Mouse (Mus musculus) kidney, postnatal 0 days (tissue): Measurements from ENCODE around the gene Kctd4. TPM values are rescaled to one million over a fixed set of nuclear protein-coding genes. Genes with fewer than 3 reads are reported as not detected.

Experiments
- ATAC-seq: fragments of 200-750 bp; cut with Nextera tagmentation; replicated peaks from 2 replicates; pipeline ENCODE4 v1.8.0; 2017; ENCODE audit warnings: low read depth, moderate number of reproducible peaks, moderate TSS enrichment, moderate library complexity; ENCODE audit not compliant: low FRiP score
- DNase-seq: peaks from one replicate; pipeline ENCODE4 v3.0.0-alpha.2; 2016; ENCODE audit warnings: low spot score
- H3K27ac ChIP-seq: fragments of 300-500 bp; sonication (generic); 2 replicates; pipeline ENCODE4 v1.5.1; 2014; ENCODE audit warnings: mild to moderate bottlenecking
- H3K27me3 ChIP-seq: fragments of 300-500 bp; sonication (generic); 2 replicates; pipeline ENCODE4 v1.6.1; 2014; ENCODE audit warnings: low read length, mixed read lengths; ENCODE audit not compliant: insufficient read depth
- H3K36me3 ChIP-seq: fragments of 300-500 bp; sonication (generic); 2 replicates; pipeline ENCODE4 v1.6.1; 2014; ENCODE audit warnings: low read length, mixed read lengths; ENCODE audit not compliant: insufficient read depth
- H3K4me1 ChIP-seq: fragments of 300-500 bp; sonication (generic); replicated peaks from 2 replicates; pipeline ENCODE4 v1.6.1; 2014; ENCODE audit warnings: antibody characterized with exemption, low read length, mixed read lengths; ENCODE audit not compliant: insufficient read depth
- H3K4me2 ChIP-seq: fragments of 300-500 bp; sonication (generic); 2 replicates; pipeline ENCODE4 v1.6.1; 2014; ENCODE audit warnings: mild to moderate bottlenecking, low read length, moderate library complexity, mixed read lengths
- H3K4me3 ChIP-seq: fragments of 300-500 bp; sonication (generic); replicated peaks from 2 replicates; pipeline ENCODE4 v1.5.1; 2014; ENCODE audit warnings: low read depth, low read length
- H3K9ac ChIP-seq: fragments of 300-500 bp; sonication (generic); 2 replicates; pipeline ENCODE4 v1.6.1; 2014; ENCODE audit warnings: low read depth, low read length
- H3K9me3 ChIP-seq: fragments of 300-500 bp; sonication (generic); replicated peaks from 2 replicates; pipeline ENCODE4 v1.6.1; 2016; ENCODE audit warnings: low read length, inconsistent platforms, mixed read lengths
- CTCF ChIP-seq: IDR thresholded peaks from 2 replicates; pipeline ENCODE4 v1.5.1; 2016; ENCODE audit warnings: antibody characterized with exemption, low read depth, mild to moderate bottlenecking, moderate library complexity
- WGBS: fragments of 180-500 bp; shearing (Covaris S2); extraction: QIAGEN DNeasy Blood & Tissue Kit; methylation state at CpG from one replicate; pipeline ENCODE4 v1.1.7; 2014; 5-methylcytosine and 5-hydroxymethylcytosine counted together
- polyA plus RNA-seq: library from polyadenylated mRNA; unstranded; fragments of >200 nt; fragmentation: Nextera tagmentation; extraction: Ambion mirVana; gene quantifications from 2 replicates; pipeline ENCODE4 v1.2.1, GENCODE M21; 2015

The Kctd4 gene
- polyA plus RNA-seq, 1 experiment from 2014 or later = 0.20 TPM

DNA sequence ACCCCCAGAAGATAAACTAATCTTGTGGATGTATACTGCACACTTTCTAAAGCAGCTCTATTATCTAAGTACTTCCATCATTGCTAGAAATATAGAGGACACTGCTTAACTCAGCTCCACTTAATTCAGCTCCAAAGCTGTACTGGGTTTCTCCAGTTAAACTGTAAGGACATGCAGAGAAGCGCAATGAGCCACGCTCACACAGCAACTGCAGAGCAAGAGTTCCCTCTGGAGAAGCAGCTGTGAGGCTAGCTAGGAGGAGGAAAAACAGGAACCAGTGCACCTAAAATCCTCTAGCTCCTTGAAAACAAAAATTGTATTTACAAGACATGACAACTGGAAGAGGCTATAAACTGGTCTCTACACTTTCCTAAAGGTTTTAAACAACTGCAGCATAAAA, 29.1 kb downstream of the Kctd4 start:
- Histone ChIP-seq H3K9ac (no peak overlapping the region), H3K27me3 (no peaks in the 10 kb centered on the region), H3K4me1 (no peaks in the 10 kb centered on the region), H3K36me3 (no peaks in the 10 kb centered on the region), H3K4me2 (no peak overlapping the region), H3K9me3 (no peaks in the 10 kb centered on the region), H3K27ac (no peak overlapping the region), H3K4me3 (no peak overlapping the region)
- WGBS = 87% methylated on average over 2 of the region's 2 CpGs
- DNase-seq (no peak), ATAC-seq (no peak)
- no peak for TF ChIP-seq CTCF

DNA sequence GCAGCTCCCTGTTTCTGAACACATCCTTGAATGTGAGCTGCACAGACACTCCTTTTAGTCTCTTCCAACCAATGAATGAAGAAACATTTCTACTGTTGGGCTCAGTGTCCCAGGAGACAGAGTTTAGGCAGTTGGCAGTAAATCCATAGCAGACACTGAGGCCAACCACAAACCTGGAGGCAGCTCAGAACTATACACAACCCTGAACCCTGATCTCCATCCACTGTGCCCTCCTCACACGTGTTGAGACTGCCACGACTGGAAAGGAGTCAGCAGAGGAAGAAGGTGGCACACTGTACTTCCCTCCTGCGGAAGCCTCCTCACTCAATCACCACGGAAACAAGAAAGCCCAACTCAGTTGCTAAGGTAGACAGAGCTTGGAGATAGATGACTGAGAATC, 30.3 kb downstream of the Kctd4 start:
- Histone ChIP-seq H3K4me2 (no peak overlapping the region), H3K4me3 (no peak overlapping the region), H3K36me3 (no peaks in the 10 kb centered on the region), H3K27me3 (no peaks in the 10 kb centered on the region), H3K27ac (no peak overlapping the region), H3K4me1 (no peaks in the 10 kb centered on the region), H3K9me3 (no peaks in the 10 kb centered on the region), H3K9ac (no peak overlapping the region)
- ATAC-seq (no peak), DNase-seq (peak; percentile 48)
- TF ChIP-seq CTCF = no peak
- 57% methylated on average over 4 of the region's 4 CpGs for WGBS

DNA sequence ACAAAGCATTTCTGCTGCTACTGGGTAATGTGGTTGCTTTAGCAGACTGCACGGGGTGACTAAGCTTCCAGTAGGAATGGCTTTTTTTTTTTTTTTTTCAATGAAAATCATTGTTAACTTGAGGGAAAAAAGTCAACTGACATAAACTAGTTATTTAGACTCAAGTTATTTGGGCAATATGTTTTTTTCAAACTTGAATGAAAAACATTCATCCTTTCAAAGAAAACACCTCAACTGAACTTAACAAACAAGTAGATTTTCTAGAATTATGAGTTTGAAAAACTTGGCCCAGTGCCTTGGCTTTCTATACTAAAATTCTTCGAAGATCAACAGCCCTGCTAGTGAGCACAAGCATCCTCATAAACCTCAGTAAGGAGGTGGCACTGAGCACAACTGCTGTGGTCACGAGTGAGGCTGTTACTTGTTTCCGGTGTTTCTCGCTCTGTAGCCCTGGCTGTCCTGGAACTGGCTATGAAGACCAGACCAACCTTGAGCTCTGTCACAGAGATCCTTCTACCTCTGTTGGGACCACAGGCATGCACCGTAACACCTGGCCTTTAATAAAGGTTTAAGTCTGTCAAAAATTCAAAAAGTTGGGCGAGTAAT, 32.2 kb downstream of the Kctd4 start:
- WGBS = 78% methylated on average over 7 of the region's 7 CpGs
- TF ChIP-seq CTCF = no peak
- Histone ChIP-seq H3K4me1 (no peaks in the 10 kb centered on the region), H3K27me3 (no peaks in the 10 kb centered on the region), H3K36me3 (no peaks in the 10 kb centered on the region), H3K4me2 (no peak overlapping the region), H3K9me3 (no peaks in the 10 kb centered on the region), H3K4me3 (no peak overlapping the region), H3K9ac (no peak overlapping the region), H3K27ac (no peak overlapping the region)
- DNase-seq = no peak
- ATAC-seq = no peak

DNA sequence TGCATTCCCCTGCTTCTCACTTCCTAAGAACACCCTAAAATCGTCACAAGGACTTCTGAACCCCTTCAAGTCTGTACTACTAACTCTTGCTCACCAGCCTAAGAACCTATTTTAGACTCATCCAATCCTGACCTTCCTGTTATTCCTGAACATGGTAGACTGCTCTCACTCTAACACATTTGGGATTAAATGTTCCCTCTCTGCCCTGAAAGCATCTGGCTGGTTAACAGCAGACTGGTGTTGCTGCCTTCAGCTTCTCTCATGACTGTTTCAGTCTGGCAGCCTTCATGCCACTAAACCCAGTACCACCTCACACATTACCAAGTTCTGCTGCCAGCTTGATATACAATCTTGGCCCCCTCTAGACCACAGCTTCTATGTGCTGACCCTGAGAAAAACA, 34.4 kb downstream of the Kctd4 start:
- no peak overlapping the region for H3K4me2 ChIP-seq
- no peak overlapping the region for H3K27ac ChIP-seq
- H3K4me3 ChIP-seq = no peak overlapping the region
- no peaks in the 10 kb centered on the region for H3K36me3 ChIP-seq
- TF ChIP-seq CTCF = no peak
- ATAC-seq = no peak
- WGBS = 79% methylated on average over 1 of the region's 1 CpGs
- H3K4me1 ChIP-seq = no peaks in the 10 kb centered on the region
- no peak overlapping the region for H3K9ac ChIP-seq
- no peaks in the 10 kb centered on the region for H3K27me3 ChIP-seq
- no peaks in the 10 kb centered on the region for H3K9me3 ChIP-seq
- DNase-seq = no peak

DNA sequence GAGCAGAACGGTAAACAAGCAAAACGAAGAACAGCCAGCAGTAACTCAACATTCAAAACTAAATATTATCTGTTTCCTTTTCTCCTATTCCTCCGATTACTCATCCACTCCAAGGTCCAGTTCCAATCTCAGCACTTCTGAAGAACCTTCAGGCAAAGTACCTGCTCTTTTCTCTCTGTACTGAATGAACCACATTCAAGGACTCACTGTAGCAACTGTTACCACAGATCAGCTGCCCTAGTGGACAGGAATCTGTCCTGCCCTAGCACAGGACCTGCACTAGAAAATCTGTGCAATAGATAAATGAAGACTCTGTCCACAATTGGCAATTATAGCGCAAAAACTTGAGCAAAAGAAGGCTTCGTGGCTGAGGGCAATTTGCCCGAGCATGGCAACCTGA, 36.1 kb downstream of the Kctd4 start:
- WGBS = 91% methylated on average over 6 of the region's 6 CpGs
- no peak overlapping the region for H3K27ac ChIP-seq
- no peaks in the 10 kb centered on the region for H3K27me3 ChIP-seq
- no peaks in the 10 kb centered on the region for H3K9me3 ChIP-seq
- H3K4me3 ChIP-seq = no peak overlapping the region
- no peak for DNase-seq
- no peak overlapping the region for H3K9ac ChIP-seq
- ATAC-seq = no peak
- H3K4me2 ChIP-seq = no peak overlapping the region
- H3K36me3 ChIP-seq = no peaks in the 10 kb centered on the region
- no peaks in the 10 kb centered on the region for H3K4me1 ChIP-seq
- TF ChIP-seq CTCF = no peak

DNA sequence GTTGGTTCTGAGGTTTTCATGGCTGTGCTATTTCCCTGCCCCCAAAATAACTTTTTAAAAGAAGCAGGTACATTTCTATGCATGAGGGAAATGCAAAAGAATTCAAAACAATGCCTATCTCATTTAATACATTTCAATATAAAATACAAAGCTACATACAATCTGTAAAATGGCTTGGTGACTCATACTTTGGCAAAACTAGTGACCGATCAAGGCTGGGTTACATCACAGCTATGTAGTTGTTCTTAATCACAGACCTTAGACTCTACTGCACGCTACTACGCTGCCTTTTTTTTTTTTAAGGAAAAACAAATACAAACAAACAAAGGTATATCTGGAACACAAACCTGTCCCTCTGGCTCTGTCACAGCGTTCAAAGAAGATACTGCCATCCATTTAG, 37.6 kb downstream of the Kctd4 start:
- no peak for TF ChIP-seq CTCF
- Histone ChIP-seq H3K9ac (no peak overlapping the region), H3K27me3 (no peaks in the 10 kb centered on the region), H3K4me1 (no peaks in the 10 kb centered on the region), H3K4me2 (no peak overlapping the region), H3K9me3 (no peaks in the 10 kb centered on the region), H3K36me3 (no peaks in the 10 kb centered on the region), H3K4me3 (no peak overlapping the region), H3K27ac (no peak overlapping the region)
- DNase-seq (no peak), ATAC-seq (no peak)
- 93% methylated on average over 4 of the region's 4 CpGs for WGBS

DNA sequence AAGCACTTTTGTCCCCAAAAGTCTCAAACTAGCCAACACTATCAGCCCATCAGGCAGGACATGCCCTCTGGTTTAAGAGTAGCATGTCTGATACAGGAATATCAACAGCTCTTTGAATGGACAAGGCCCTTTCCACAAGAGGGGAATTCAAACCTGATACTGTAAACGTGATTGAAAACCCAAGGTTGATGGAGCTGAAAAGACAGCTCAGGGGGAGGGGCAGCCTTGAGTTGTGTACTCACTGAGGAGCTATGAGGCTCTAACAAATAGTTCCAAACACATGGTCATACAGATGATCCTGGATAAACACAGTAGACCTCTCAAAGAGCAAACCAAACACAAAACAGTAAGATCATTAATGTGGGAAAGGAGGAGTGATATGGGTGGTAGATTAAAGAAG, 43.3 kb downstream of the Kctd4 start:
- Histone ChIP-seq H3K27me3 (no peaks in the 10 kb centered on the region), H3K27ac (no peak overlapping the region), H3K4me3 (no peak overlapping the region), H3K9me3 (no peaks in the 10 kb centered on the region), H3K36me3 (no peaks in the 10 kb centered on the region), H3K4me2 (no peak overlapping the region), H3K4me1 (no peaks in the 10 kb centered on the region), H3K9ac (no peak overlapping the region)
- no peak for ATAC-seq
- no peak for TF ChIP-seq CTCF
- no peak for DNase-seq
- WGBS = 35% methylated on average over 1 of the region's 1 CpGs
